Mouse (Mus musculus) brain, embryonic 14.5 days (tissue): ENCODE measurements at regions not wholly inside any gene's neighbourhood (a gene's known extent, or its start where the extent isn't known, plus 50 kb on each side); places are given as distances from the start of the nearest gene placed in this dataset.

ENCODE experiments used
- CTCF ChIP-seq: fragments of 200-500 bp; IDR thresholded peaks from 2 replicates; pipeline ENCODE4 v1.5.1; 2012; ENCODE audit warnings: inconsistent platforms, mild to moderate bottlenecking, moderate library complexity, borderline replicate concordance; ENCODE audit not compliant: insufficient read depth, insufficient read length; ENCODE audit errors: extremely low read depth
- POLR2A ChIP-seq: fragments of 200-500 bp; IDR thresholded peaks from 2 replicates; pipeline ENCODE4 v1.6.1; 2012; ENCODE audit warnings: mild to moderate bottlenecking, inconsistent platforms, borderline replicate concordance; ENCODE audit not compliant: poor library complexity, insufficient read depth, insufficient read length, severe bottlenecking; ENCODE audit errors: extremely low read depth

- TF ChIP-seq POLR2A (no peak), CTCF (no peak)
These were observed 61.9 kb upstream of the Ubash3b start for GRCm38 (mm10) chr9:41223406-41223805.
